Mouse (Mus musculus) neural tube, embryonic 11.5 days (tissue): ENCODE measurements at regions not wholly inside any gene's neighbourhood (a gene's known extent, or its start where the extent isn't known, plus 50 kb on each side); places are given as distances from the start of the nearest gene placed in this dataset.

ENCODE experiments used
- ATAC-seq: fragments of 200-750 bp; cut with Nextera tagmentation; 2 replicates; pipeline ENCODE4 v1.8.0; 2017; ENCODE audit warnings: moderate number of reproducible peaks, mild to moderate bottlenecking, moderate TSS enrichment, moderate library complexity; ENCODE audit not compliant: insufficient read depth, low FRiP score, low TSS enrichment
- DNase-seq: peaks from one replicate; pipeline ENCODE4 v3.0.0-alpha.2; 2015; ENCODE audit warnings: low spot score
- H3K27ac ChIP-seq: fragments of 300-500 bp; sonication (generic); 2 replicates; pipeline ENCODE4 v1.5.1; 2014; ENCODE audit warnings: low read depth, mild to moderate bottlenecking, low read length
- H3K27me3 ChIP-seq: fragments of 300-500 bp; sonication (generic); 2 replicates; pipeline ENCODE4 v1.6.1; 2014; ENCODE audit warnings: mild to moderate bottlenecking, low read length, mixed read lengths; ENCODE audit not compliant: control insufficient read depth, insufficient read depth
- H3K36me3 ChIP-seq: fragments of 300-500 bp; sonication (generic); 2 replicates; pipeline ENCODE4 v1.6.1; 2014; ENCODE audit warnings: mild to moderate bottlenecking, low read length, moderate library complexity, mixed read lengths; ENCODE audit not compliant: control insufficient read depth, insufficient read depth
- H3K4me1 ChIP-seq: fragments of 300-500 bp; sonication (generic); 2 replicates; pipeline ENCODE4 v1.6.1; 2014; ENCODE audit warnings: low read length, mixed read lengths; ENCODE audit not compliant: control insufficient read depth, insufficient read depth
- H3K4me2 ChIP-seq: fragments of 300-500 bp; sonication (generic); 2 replicates; pipeline ENCODE4 v1.6.1; 2014; ENCODE audit warnings: low read depth, mild to moderate bottlenecking, moderate library complexity
- H3K4me3 ChIP-seq: fragments of 300-500 bp; sonication (generic); 2 replicates; pipeline ENCODE4 v1.5.1; 2014; ENCODE audit warnings: low read depth, low read length
- H3K9ac ChIP-seq: fragments of 300-500 bp; sonication (generic); 2 replicates; pipeline ENCODE4 v1.6.1; 2014; ENCODE audit warnings: mild to moderate bottlenecking, low read length
- H3K9me3 ChIP-seq: fragments of 300-500 bp; sonication (generic); 2 replicates; pipeline ENCODE4 v1.6.1; 2016; ENCODE audit warnings: low read length; ENCODE audit not compliant: control insufficient read depth
- WGBS: fragments of 180-500 bp; shearing (Covaris S2); extraction: QIAGEN DNeasy Blood & Tissue Kit; methylation state at CpG from one replicate; pipeline ENCODE4 v1.1.7; 2014; 5-methylcytosine and 5-hydroxymethylcytosine counted together

- Histone ChIP-seq H3K4me1 (0 out of 2 replicates have a peak, but pooled peaks cover 4% of the 10 kb centered on the region), H3K4me2 (no peak overlapping the region), H3K27me3 (no peaks in the 10 kb centered on the region), H3K9ac (no peak overlapping the region), H3K9me3 (no peaks in the 10 kb centered on the region), H3K27ac (no peak overlapping the region), H3K36me3 (no peaks in the 10 kb centered on the region), H3K4me3 (no peak overlapping the region)
- ATAC-seq, result no peak
- no peak for DNase-seq
- WGBS, result 57% methylated on average over 11 of the region's 11 CpGs
Measured at GRCm38 (mm10) chr17:87513822-87514221, 67.1 kb upstream of the Calm2 start.

DNA sequence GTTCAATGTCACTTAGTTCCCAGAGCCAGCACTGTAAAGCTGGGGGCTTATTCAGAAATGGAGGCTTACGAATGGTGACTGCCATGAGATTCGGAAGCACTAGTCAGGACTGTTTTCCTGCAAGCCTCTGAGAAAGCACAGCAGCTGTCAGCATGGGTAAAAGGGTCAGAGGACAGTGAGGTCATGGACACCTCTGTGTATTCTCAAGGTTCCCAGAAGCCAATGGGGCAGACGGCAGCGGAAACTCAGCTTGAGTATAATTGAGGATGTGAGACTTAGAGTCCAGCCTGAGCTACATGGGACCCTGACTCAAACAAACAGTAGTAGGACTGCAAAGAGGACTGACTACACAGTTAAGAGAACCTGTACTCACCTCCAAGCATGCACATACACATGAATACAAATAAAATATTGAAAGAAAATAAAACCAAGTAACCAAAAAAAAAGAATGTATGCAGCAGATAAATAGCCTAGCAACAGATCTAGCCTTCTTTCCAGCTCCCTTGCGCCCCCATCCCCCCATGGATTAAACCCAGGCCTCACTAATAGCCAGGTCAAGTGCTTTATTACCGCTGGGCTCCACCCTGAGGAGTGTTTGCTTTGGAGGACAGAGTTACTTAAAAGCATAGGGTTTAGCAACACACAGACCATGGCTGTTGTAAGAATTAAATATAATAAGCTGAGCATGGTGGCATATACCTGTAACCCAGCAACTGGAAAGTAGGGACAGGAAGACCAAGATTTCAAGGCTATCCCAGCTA lies 67.8 kb upstream of the Calm2 start:
- H3K27me3 ChIP-seq, result no peaks in the 10 kb centered on the region
- no peak for DNase-seq
- no peak overlapping the region for H3K27ac ChIP-seq
- 0 out of 2 replicates have a peak, but pooled peaks cover 4% of the 10 kb centered on the region for H3K4me1 ChIP-seq
- no peak overlapping the region for H3K4me2 ChIP-seq
- ATAC-seq, result no peak
- no peaks in the 10 kb centered on the region for H3K9me3 ChIP-seq
- no peak overlapping the region for H3K4me3 ChIP-seq
- H3K36me3 ChIP-seq, result no peaks in the 10 kb centered on the region
- no peak overlapping the region for H3K9ac ChIP-seq
- 62% methylated on average over 6 of the region's 6 CpGs for WGBS

DNA sequence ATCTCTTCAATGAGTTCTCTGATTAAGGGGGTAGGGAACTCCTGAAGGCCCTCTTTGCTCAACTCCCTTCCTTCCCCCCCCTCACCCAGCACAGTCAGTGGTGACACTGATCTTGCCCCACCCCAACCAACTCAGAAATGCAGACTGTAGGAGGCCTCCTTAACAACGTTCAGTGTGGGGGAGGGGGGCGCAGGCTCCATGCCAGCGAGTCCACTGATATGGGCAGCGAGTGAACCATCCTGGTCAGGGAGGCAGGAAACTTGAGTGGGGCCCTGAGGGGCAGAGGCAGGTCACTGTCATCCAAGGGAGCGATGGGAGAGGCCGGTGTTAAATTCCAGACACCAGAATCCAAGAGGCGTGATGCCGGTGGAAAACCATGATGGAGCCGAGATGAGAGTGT lies 70.5 kb upstream of the Calm2 start:
- ATAC-seq (no peak), DNase-seq (no peak)
- H3K4me2 ChIP-seq, result no peak overlapping the region
- H3K36me3 ChIP-seq, result no peaks in the 10 kb centered on the region
- H3K27ac ChIP-seq, result no peak overlapping the region
- H3K4me1 ChIP-seq, result peaks cover 2% of the 10 kb centered on the region; the same call in 1 of the 2 replicates
- no peak overlapping the region for H3K4me3 ChIP-seq
- H3K9me3 ChIP-seq, result no peaks in the 10 kb centered on the region
- 65% methylated on average over 9 of the region's 9 CpGs for WGBS
- H3K27me3 ChIP-seq, result no peaks in the 10 kb centered on the region
- H3K9ac ChIP-seq, result no peak overlapping the region

DNA sequence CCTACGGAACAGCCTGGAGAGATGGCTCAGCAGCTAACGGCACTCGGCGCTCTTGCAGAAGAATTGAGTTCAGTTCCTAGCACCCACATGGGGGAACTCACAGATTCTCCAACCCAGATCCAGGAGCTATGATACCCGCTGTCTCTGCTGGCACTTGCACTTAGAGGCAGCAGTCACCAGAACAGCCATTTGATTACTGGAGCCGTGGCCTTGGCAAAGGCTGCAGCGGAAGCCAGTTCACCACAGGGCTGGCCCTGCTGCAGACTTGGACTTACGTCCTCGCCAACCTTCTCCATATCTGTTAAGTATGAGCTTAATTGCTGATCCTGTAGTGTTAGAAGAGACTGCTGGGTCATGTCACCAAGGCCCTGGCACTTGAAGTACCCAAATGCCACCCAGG lies 72.7 kb upstream of the Calm2 start:
- Histone ChIP-seq H3K4me2 (no peak overlapping the region), H3K27me3 (no peaks in the 10 kb centered on the region), H3K9ac (no peak overlapping the region), H3K4me1 (peaks cover 4% of the 10 kb centered on the region; the same call in 1 of the 2 replicates), H3K27ac (no peak overlapping the region), H3K9me3 (no peaks in the 10 kb centered on the region), H3K4me3 (no peak overlapping the region), H3K36me3 (no peaks in the 10 kb centered on the region)
- 91% methylated on average over 9 of the region's 9 CpGs for WGBS
- no peak for ATAC-seq
- DNase-seq, result no peak

DNA sequence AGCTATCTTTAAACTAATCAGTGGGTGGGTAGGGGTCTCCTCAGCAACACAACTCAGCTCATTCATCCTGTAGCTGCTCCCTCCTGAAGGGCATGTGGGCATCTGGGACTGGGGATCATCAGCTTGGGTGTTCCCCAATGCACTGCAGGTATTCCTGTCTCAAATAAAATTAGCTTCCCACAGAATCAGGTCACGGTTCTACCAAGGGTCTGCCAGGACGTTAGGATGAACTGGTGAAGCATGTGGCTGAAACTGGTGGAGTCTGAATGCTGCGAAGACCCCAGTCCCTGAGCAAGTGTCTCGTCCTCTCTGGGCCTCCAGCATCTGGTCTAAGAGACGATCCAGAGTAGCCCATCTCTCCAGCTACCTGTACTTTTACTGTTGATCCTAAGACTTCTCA lies 74.1 kb upstream of the Calm2 start:
- no peak overlapping the region for H3K27ac ChIP-seq
- no peak overlapping the region for H3K4me2 ChIP-seq
- H3K9me3 ChIP-seq, result no peaks in the 10 kb centered on the region
- peaks cover 4% of the 10 kb centered on the region; the same call in 1 of the 2 replicates for H3K4me1 ChIP-seq
- no peaks in the 10 kb centered on the region for H3K36me3 ChIP-seq
- 88% methylated on average over 5 of the region's 5 CpGs for WGBS
- no peak overlapping the region for H3K4me3 ChIP-seq
- no peak for ATAC-seq
- H3K27me3 ChIP-seq, result no peaks in the 10 kb centered on the region
- H3K9ac ChIP-seq, result no peak overlapping the region
- DNase-seq, result no peak

GRCm38 (mm10) chr17:87521622-87522151 lies 75.0 kb upstream of the Calm2 start:
- 24% methylated on average over 10 of the region's 10 CpGs for WGBS
- H3K4me2 ChIP-seq, result no peak overlapping the region
- H3K4me3 ChIP-seq, result no peak overlapping the region
- H3K36me3 ChIP-seq, result no peaks in the 10 kb centered on the region
- peaks cover 4% of the 10 kb centered on the region; the same call in 1 of the 2 replicates for H3K4me1 ChIP-seq
- no peaks in the 10 kb centered on the region for H3K9me3 ChIP-seq
- DNase-seq, result peak; percentile 15
- H3K9ac ChIP-seq, result no peak overlapping the region
- ATAC-seq, result no peak
- no peaks in the 10 kb centered on the region for H3K27me3 ChIP-seq
- no peak overlapping the region for H3K27ac ChIP-seq

- Histone ChIP-seq H3K4me1 (peaks cover 4% of the 10 kb centered on the region; the same call in 1 of the 2 replicates), H3K36me3 (no peaks in the 10 kb centered on the region), H3K4me2 (no peak overlapping the region), H3K9me3 (no peaks in the 10 kb centered on the region), H3K27me3 (no peaks in the 10 kb centered on the region), H3K9ac (0 out of 2 replicates have a peak overlapping the region, but pooled peaks have one; percentile 19), H3K4me3 (no peak overlapping the region), H3K27ac (peak overlapping the region; percentile 17; the same call in 1 of the 2 replicates)
- 17% methylated on average over 8 of the region's 8 CpGs for WGBS
- ATAC-seq (no peak), DNase-seq (peak; percentile 22)
Measured at GRCm38 (mm10) chr17:87522500-87523091, 75.9 kb upstream of the Calm2 start.

GRCm38 (mm10) chr17:87523643-87524042 lies 76.9 kb upstream of the Calm2 start:
- Histone ChIP-seq H3K36me3 (no peaks in the 10 kb centered on the region), H3K4me3 (no peak overlapping the region), H3K9me3 (no peaks in the 10 kb centered on the region), H3K9ac (no peak overlapping the region), H3K27ac (no peak overlapping the region), H3K27me3 (no peaks in the 10 kb centered on the region), H3K4me1 (peaks cover 4% of the 10 kb centered on the region; the same call in 1 of the 2 replicates), H3K4me2 (no peak overlapping the region)
- 41% methylated on average over 8 of the region's 10 CpGs for WGBS
- no peak for ATAC-seq
- no peak for DNase-seq
